Mouse (Mus musculus): ENCODE data around the gene Inka2.

DNA sequence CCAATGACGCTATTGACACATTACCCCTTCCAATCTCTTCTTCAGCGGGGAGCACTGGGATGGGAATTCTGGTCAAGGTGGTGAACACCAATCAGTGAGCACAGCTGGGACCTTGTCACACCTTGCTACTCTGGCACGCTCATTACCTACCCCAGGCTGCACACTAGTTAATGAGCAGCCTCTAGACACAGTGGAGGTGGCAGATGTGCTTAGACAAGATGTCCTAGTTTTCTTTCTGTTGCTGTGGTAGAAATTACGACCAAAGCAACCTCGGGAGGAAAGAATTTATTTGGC is 7.3 kb upstream of the Inka2 start:
- TF ChIP-seq MAX (IDR thresholded peaks at IDR 0.05; ENCODE audit: low read length) (no peak), CTCF (conservative IDR thresholded peaks at IDR 0.05 in 1 of 2, IDR thresholded peaks at IDR 0.05 in 1 of 2; ENCODE audit: low read depth in 2 of 2, low read length in 2 of 2) (no peak), E2F4 (IDR thresholded peaks at IDR 0.05; ENCODE audit: insufficient replicate concordance, low read depth, low read length) (no peak)
